Mouse (Mus musculus) limb, embryonic 14.5 days (tissue): ENCODE results near the gene Inpp5e. TPM values are rescaled to one million over a fixed set of nuclear protein-coding genes. Genes with fewer than 3 reads are reported as not detected.

ENCODE experiments used
- ATAC-seq: fragments of 200-750 bp; cut with Nextera tagmentation; 2 replicates; pipeline ENCODE4 v1.8.0; 2017; ENCODE audit warnings: low read depth, moderate number of reproducible peaks, moderate TSS enrichment; ENCODE audit not compliant: low FRiP score
- DNase-seq: peaks from one replicate; pipeline ENCODE4 v3.0.0-alpha.2; 2015; ENCODE audit warnings: low spot score
- H3K27ac ChIP-seq: fragments of 300-500 bp; sonication (generic); replicated peaks from 2 replicates; pipeline ENCODE4 v1.5.1; 2014; ENCODE audit warnings: low read depth, mild to moderate bottlenecking, low read length, moderate library complexity, mixed read lengths
- H3K27me3 ChIP-seq: fragments of 300-500 bp; sonication (generic); 2 replicates; pipeline ENCODE4 v1.6.1; 2014; ENCODE audit warnings: low read length, mixed read lengths; ENCODE audit not compliant: control insufficient read depth, insufficient read depth
- H3K36me3 ChIP-seq: fragments of 300-500 bp; sonication (generic); 2 replicates; pipeline ENCODE4 v1.6.1; 2014; ENCODE audit warnings: mild to moderate bottlenecking, low read length, moderate library complexity, mixed read lengths; ENCODE audit not compliant: control insufficient read depth, insufficient read depth
- H3K4me1 ChIP-seq: fragments of 300-500 bp; sonication (generic); 2 replicates; pipeline ENCODE4 v1.6.1; 2014; ENCODE audit warnings: antibody characterized with exemption, low read length, mixed read lengths; ENCODE audit not compliant: control insufficient read depth, insufficient read depth
- H3K4me2 ChIP-seq: fragments of 300-500 bp; sonication (generic); replicated peaks from 2 replicates; pipeline ENCODE4 v1.6.1; 2014; ENCODE audit warnings: low read depth, mild to moderate bottlenecking, low read length, moderate library complexity; ENCODE audit not compliant: severe bottlenecking
- H3K4me3 ChIP-seq: fragments of 300-500 bp; sonication (generic); replicated peaks from 2 replicates; pipeline ENCODE4 v1.5.1; 2014; ENCODE audit warnings: low read length
- H3K9ac ChIP-seq: fragments of 300-500 bp; sonication (generic); 2 replicates; pipeline ENCODE4 v1.6.1; 2014; ENCODE audit warnings: mild to moderate bottlenecking, low read depth, low read length, moderate library complexity; ENCODE audit not compliant: severe bottlenecking
- H3K9me3 ChIP-seq: fragments of 300-500 bp; sonication (generic); 2 replicates; pipeline ENCODE4 v1.6.1; 2016; ENCODE audit warnings: low read length; ENCODE audit not compliant: control insufficient read depth
- POLR2A ChIP-seq: fragments of 200-500 bp; IDR thresholded peaks from 2 replicates; pipeline ENCODE4 v1.8.0; 2012; ENCODE audit warnings: inconsistent platforms, mild to moderate bottlenecking, moderate library complexity, borderline replicate concordance; ENCODE audit not compliant: insufficient read depth, insufficient read length; ENCODE audit errors: extremely low read depth
- WGBS: fragments of 180-500 bp; shearing (Covaris S2); extraction: QIAGEN DNeasy Blood & Tissue Kit; methylation state at CpG from one replicate; pipeline ENCODE4 v1.1.7; 2014; 5-methylcytosine and 5-hydroxymethylcytosine counted together
- polyA plus RNA-seq, 2 experiments: library from polyadenylated mRNA; depleted of rRNA in 1 of 2; stranded (reverse) in 1 of 2; unstranded in 1 of 2; fragments of >200 nt; fragmentation: Nextera tagmentation in 1 of 2; extraction: Ambion mirVana in 1 of 2; gene quantifications; 2 replicates each; pipeline versions ENCODE4 v1.2.1 to v1.2.3; 2012 to 2014

Inpp5e gene
- polyA plus RNA-seq, 2 experiments = 16.4 to 36.7 TPM

- no peaks in the 10 kb centered on the region for H3K9me3 ChIP-seq
- peaks cover 61% of the 10 kb centered on the region for H3K36me3 ChIP-seq
- no peak overlapping the region for H3K9ac ChIP-seq
- H3K4me2 ChIP-seq = no peak overlapping the region
- no peak overlapping the region for H3K27ac ChIP-seq
- DNase-seq = no peak
- no peak overlapping the region for H3K4me3 ChIP-seq
- TF ChIP-seq POLR2A = no peak
- H3K27me3 ChIP-seq = no peaks in the 10 kb centered on the region
- 88% methylated on average over 5 of the region's 5 CpGs for WGBS
- no peak for ATAC-seq
- H3K4me1 ChIP-seq = no peaks in the 10 kb centered on the region
Observed at GRCm38 (mm10) chr2:26363481-26363880, 45.5 kb downstream of the Inpp5e start.

DNA sequence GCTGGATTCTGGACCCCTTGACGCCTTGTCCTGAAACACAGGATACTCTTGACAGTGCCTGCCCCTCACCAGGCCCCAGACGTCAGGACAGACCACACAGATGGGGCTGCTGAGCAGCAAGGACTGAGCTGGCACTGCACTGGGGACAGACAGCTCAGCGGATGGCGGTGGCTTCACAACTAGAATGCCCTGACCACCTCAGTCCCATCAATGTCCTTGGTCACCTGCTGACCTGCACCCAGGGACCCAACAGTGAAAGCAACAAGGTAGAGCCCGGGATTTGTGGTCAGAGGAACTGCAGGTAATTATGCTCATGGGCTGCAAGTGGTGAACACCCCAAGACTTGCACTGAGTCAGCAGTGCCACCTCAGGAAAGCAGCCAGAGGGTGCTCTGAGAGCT, 46.0 kb downstream of the Inpp5e start:
- no peak for DNase-seq
- no peak for ATAC-seq
- H3K9ac ChIP-seq = 0 out of 2 replicates have a peak overlapping the region, but pooled peaks have one; percentile 25
- no peak for TF ChIP-seq POLR2A
- H3K27ac ChIP-seq = no peak overlapping the region
- WGBS = 77% methylated on average over 5 of the region's 5 CpGs
- no peak overlapping the region for H3K4me3 ChIP-seq
- no peak overlapping the region for H3K4me2 ChIP-seq
- H3K9me3 ChIP-seq = no peaks in the 10 kb centered on the region
- peaks cover 56% of the 10 kb centered on the region for H3K36me3 ChIP-seq
- no peaks in the 10 kb centered on the region for H3K4me1 ChIP-seq
- no peaks in the 10 kb centered on the region for H3K27me3 ChIP-seq

- no peaks in the 10 kb centered on the region for H3K27me3 ChIP-seq
- H3K4me2 ChIP-seq = no peak within 1 kb of the TSS
- no peaks in the 10 kb centered on the region for H3K4me1 ChIP-seq
- 50% methylated on average over 3 of the region's 3 CpGs for WGBS
- TF ChIP-seq POLR2A = no peak
- ATAC-seq (no peak), DNase-seq (no peak)
- H3K9ac ChIP-seq = no peak within 1 kb of the TSS
- no peaks in the 10 kb centered on the region for H3K9me3 ChIP-seq
- no peak within 1 kb of the TSS for H3K4me3 ChIP-seq
- H3K27ac ChIP-seq = no peak within 1 kb of the TSS
- H3K36me3 ChIP-seq = peaks cover 33% of the 10 kb centered on the region
Observed at GRCm38 (mm10) chr2:26360772-26361171, 48.2 kb downstream of the Inpp5e start, which contains the start of gene Card9. Card9 (minus strand) TSS chr2:26360918.

DNA sequence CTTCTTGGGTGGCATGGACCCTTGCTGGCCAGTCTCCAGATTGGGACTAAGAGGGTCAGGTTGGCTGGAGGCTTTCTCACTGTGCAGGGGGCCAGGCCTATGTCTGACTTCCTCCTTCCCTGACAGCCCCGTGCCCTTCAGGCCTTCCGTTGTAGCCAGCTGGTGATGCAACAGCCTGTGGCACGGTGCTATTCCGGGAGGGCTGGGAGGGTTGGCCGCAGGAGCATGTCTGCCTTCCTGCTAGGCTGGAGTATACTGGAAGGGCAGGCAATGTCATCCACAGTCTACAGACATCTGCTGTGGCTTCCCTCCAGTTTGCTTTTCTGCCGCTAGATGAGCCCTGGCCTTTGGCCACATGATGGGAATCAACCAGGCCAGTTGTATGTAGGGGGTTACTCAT, 49.0 kb downstream of the Inpp5e start:
- no peak overlapping the region for H3K4me3 ChIP-seq
- no peak overlapping the region for H3K4me2 ChIP-seq
- H3K9ac ChIP-seq = no peak overlapping the region
- no peaks in the 10 kb centered on the region for H3K27me3 ChIP-seq
- no peak for ATAC-seq
- peaks cover 28% of the 10 kb centered on the region for H3K36me3 ChIP-seq
- 95% methylated on average over 6 of the region's 6 CpGs for WGBS
- no peak overlapping the region for H3K27ac ChIP-seq
- DNase-seq = no peak
- no peak for TF ChIP-seq POLR2A
- no peaks in the 10 kb centered on the region for H3K9me3 ChIP-seq
- no peaks in the 10 kb centered on the region for H3K4me1 ChIP-seq

- WGBS = 87% methylated on average over 13 of the region's 13 CpGs
- no peak overlapping the region for H3K9ac ChIP-seq
- H3K4me3 ChIP-seq = no peak overlapping the region
- no peak overlapping the region for H3K4me2 ChIP-seq
- H3K36me3 ChIP-seq = peaks cover 16% of the 10 kb centered on the region
- no peaks in the 10 kb centered on the region for H3K4me1 ChIP-seq
- no peaks in the 10 kb centered on the region for H3K27me3 ChIP-seq
- ATAC-seq = no peak
- no peak overlapping the region for H3K27ac ChIP-seq
- DNase-seq = no peak
- no peak for TF ChIP-seq POLR2A
- no peaks in the 10 kb centered on the region for H3K9me3 ChIP-seq
Observed at GRCm38 (mm10) chr2:26358667-26359320, 50.2 kb downstream of the Inpp5e start.

DNA sequence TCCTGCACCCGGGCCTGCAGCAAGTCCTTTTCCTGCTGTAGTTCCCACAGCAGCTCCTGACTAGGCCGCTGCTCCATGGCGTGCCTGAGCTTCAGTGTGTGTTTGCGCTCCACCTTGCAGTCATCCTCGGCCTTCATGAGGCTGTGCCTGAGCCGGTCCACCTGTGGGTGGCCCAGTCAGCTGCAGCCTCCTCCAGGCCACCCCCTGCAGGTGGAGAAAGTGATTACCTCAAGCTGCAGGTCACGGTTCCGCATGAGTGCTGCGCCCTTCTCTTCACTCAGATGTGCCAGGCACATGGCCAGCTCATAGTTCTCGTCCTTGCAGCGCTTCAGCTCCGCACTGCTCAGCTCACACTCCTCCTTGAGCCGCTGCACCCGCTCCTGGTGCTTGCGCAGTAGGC, 51.5 kb downstream of the Inpp5e start:
- peaks cover 4% of the 10 kb centered on the region; the same call in 1 of the 2 replicates for H3K4me1 ChIP-seq
- no peak overlapping the region for H3K27ac ChIP-seq
- no peak overlapping the region for H3K4me3 ChIP-seq
- peaks cover 5% of the 10 kb centered on the region for H3K36me3 ChIP-seq
- no peaks in the 10 kb centered on the region for H3K27me3 ChIP-seq
- H3K9me3 ChIP-seq = no peaks in the 10 kb centered on the region
- no peak overlapping the region for H3K4me2 ChIP-seq
- no peak for TF ChIP-seq POLR2A
- no peak overlapping the region; the same call in 1 of the 2 replicates for H3K9ac ChIP-seq
- no peak for ATAC-seq
- WGBS = 46% methylated on average over 15 of the region's 15 CpGs
- no peak for DNase-seq
